Mouse (Mus musculus) frontal cortex, postnatal 10 days (tissue): ENCODE data around the gene D16Ertd472e.
A peak's percentile ranks its signal among the peaks of the same experiment; 100 is the strongest.

ENCODE experiments used
- DNase-seq, 2 experiments: peaks; one replicate each; pipeline ENCODE4 v3.0.0; 2022; ENCODE audit warnings: low spot score in 2 of 2, mixed read lengths in 1 of 2

D16Ertd472e gene

DNA sequence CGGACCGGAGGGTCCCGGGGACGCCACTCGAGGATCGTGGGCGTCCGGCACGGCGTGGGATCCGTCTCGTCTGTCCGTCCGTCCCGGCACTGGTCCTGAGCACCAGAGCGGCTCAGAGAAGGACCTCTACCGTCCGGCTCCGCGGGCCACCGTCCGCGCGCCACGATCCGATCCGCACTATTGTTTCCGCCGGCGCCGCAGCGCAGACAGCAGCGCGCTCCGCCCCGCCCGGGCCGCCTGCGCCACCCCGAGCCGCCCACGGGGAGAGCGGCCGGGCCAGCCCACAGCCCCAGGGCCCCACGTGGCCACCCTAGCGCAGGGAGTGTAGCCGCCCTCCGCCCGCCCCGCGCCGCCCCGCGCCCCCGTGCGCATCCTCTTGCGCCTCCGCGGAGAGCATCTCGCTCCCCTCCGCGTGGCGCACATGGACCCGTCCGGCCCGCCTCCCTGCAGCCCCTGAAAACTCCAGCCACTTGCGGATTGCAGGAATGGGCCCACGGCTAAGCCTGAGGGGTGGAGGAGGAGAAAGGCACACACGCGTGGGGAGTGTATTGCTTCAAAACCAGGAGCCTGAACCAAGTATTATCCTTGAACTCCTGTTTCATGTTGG, at the start of gene D16Ertd472e:
Gene D16Ertd472e, minus strand, starts transcription at position 231 of the 607 bp plus-strand sequence.
- peak; percentile 64 to 82 for DNase-seq

DNA sequence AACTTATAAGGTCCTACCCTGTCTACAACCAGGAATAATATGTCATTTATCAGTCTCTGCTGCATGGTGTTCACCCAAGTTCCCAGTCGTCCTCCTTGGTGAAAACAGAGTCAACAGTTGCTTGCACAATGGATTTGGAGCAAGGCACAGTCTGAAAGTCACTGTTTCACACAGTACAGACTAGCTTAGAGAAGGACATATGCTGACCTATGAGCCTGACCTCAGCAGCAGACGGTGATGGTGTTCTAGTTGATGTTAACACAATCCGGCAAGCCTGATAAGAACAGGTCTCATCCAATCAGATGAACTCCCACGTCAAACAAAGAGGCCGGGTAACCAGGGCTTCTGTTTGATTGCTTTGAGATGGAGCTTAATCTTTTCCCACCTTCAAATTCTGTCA, 46.2 kb upstream of the D16Ertd472e start:
- no peak for DNase-seq

- DNase-seq, result no peak
Measured at GRCm38 (mm10) chr16:78619386-78619785, 42.9 kb upstream of the D16Ertd472e start.

DNA sequence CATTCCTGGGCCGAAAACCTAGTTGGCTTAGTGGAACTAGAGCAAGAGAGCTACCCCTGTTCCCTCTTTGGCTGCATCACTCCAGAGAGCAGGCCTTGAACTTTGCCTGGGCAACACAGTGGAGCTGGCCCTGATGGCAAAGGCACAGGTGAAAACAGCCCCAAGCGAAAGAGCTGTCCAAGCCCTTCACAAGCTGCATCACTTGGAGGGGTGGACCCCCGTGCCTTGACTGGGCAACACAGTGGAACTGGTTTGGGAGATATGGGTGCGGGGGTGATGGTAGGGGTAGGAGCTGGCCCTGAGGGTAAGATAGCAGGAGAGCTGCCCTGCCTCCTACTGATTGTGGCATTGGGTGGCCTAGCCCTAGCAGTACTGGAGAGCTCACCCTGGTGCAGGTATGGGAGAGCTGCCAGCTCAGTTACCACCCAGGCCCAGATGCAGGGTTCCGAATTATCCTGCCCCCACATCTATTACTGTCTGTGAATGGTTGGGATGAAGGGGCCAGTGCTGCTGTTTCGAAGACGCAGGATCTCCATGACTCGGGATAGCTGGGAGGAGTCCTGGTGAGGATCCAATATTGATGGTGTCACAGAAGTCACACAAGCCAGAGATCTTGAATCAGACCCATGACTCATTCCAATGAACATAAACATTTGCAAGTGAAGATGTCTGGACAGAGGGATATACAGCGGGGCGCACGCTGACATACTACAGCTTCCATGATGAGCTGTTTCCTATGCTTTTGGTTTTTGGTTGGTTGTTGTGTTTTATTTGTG, 41.4 kb upstream of the D16Ertd472e start:
- DNase-seq, result no peak

GRCm38 (mm10) chr16:78606202-78606601, 29.7 kb upstream of the D16Ertd472e start:
- no peak for DNase-seq

DNA sequence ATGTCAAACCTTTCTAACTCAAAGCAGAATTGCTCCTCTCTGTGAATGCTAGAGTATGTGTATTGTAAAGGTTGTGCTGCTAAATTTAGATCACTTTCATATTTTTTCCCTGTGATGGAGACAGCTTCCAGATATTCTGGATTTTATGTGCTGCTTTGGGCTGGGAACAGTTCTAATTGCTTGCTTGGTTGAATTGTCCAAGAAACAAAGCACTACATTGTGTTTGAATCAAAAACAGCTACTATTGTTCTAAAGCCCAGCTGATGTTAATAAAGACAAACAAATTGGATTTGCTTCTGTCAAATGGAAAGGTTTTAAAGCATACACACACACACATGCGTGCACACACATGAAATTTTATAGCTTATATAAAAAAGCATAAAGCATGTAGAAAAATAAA, 22.4 kb upstream of the D16Ertd472e start:
- no peak for DNase-seq

- DNase-seq, result no peak
Measured at GRCm38 (mm10) chr16:78596381-78596780, 19.9 kb upstream of the D16Ertd472e start.

- DNase-seq, result no peak
Measured at GRCm38 (mm10) chr16:78595821-78596220, 19.3 kb upstream of the D16Ertd472e start.

- no peak for DNase-seq
Measured at GRCm38 (mm10) chr16:78594154-78594553, 17.6 kb upstream of the D16Ertd472e start.

GRCm38 (mm10) chr16:78591130-78591529, 14.6 kb upstream of the D16Ertd472e start:
- DNase-seq, result no peak

DNA sequence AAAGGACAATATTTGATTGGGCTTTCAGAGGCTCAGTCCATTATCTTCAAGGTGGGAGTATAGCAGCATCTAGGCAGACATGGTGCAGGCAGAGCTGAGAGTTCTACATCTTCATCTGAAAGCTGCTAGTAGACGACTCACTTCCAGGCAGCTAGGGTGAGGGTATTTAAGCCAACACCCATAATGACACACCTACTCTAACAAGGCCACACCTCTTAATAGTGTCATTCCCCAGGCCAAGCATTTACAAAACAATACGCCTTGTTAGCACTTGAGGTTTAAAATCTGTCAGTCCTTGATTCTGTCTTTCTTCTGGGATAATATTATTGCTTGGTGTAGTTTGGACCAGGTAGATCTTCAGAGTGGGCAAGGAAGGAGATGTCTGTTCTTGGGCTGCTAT, 12.3 kb upstream of the D16Ertd472e start:
- no peak for DNase-seq

DNA sequence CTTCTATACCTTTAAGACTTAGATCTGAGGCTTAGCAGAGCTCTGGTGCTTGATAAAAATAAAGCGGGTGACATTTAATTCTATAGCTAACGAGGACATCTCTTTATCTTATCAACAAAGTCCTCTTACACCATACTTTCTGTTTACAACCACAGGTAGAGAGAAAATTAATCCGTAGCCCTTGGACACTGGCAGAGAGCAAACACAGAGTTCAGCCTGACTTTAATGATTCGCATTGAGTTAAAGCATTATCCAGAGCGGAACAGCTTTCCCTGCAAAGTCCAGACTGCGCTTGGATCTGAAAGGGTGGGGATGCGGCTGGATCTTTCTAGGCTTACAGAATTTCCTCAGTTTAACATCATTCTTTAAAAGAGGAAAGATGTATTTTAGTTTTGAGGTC, 10.1 kb upstream of the D16Ertd472e start:
- DNase-seq, result no peak

GRCm38 (mm10) chr16:78585664-78586397, 9.3 kb upstream of the D16Ertd472e start:
- DNase-seq, result no peak

- DNase-seq, result no peak
Measured at GRCm38 (mm10) chr16:78585163-78585562, 8.7 kb upstream of the D16Ertd472e start.

GRCm38 (mm10) chr16:78583968-78584367, 7.5 kb upstream of the D16Ertd472e start:
- no peak for DNase-seq

- no peak for DNase-seq
Measured at GRCm38 (mm10) chr16:78580387-78580786, 3.9 kb upstream of the D16Ertd472e start.

- DNase-seq, result no peak
Measured at GRCm38 (mm10) chr16:78579386-78579785, 2.9 kb upstream of the D16Ertd472e start.

GRCm38 (mm10) chr16:78577085-78577671, 670 bp upstream of the D16Ertd472e start:
- no peak for DNase-seq

DNA sequence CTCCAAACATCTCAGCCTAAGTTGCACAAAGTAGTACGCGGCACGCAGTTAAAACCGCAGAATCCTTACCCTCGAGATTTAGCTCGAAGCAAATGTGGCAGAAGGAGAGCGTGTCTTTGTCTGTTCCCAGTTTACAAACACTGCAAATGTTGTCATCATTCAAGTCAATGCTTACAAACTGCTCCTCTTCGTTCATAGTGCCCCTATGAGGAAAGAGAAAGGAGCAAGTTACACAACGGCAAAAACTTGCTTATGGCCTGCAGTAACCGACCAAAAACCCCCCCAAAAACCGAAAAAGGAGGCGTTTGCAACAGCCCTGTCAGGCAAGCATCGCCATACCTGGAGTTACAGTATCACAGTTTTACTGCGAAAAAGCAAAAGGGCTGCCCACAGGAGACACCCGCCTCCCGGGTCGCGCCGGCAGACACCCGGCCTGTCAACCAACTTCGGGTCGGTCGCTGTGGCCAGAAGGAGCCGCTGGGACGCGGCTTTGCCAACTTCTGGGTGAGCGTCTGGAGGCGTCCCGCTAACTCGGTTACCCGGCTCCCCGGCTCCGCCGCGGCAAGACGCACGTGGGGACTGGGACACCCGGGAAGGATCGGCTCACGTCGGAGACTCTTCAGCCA, 543 bp downstream of the D16Ertd472e start:
- DNase-seq, result no peak

GRCm38 (mm10) chr16:78575190-78575851, 1.2 kb downstream of the D16Ertd472e start:
- DNase-seq, result no peak

GRCm38 (mm10) chr16:78574241-78574640, 2.3 kb downstream of the D16Ertd472e start:
- no peak for DNase-seq
